Mouse (Mus musculus): Measurements from ENCODE around the gene Spsb3. TPM values are rescaled to one million over a fixed set of nuclear protein-coding genes. Genes with fewer than 3 reads are reported as not detected.

The Spsb3 gene
- polyA plus RNA-seq, 1 experiment from 2014 or later, result 35.0 TPM

DNA sequence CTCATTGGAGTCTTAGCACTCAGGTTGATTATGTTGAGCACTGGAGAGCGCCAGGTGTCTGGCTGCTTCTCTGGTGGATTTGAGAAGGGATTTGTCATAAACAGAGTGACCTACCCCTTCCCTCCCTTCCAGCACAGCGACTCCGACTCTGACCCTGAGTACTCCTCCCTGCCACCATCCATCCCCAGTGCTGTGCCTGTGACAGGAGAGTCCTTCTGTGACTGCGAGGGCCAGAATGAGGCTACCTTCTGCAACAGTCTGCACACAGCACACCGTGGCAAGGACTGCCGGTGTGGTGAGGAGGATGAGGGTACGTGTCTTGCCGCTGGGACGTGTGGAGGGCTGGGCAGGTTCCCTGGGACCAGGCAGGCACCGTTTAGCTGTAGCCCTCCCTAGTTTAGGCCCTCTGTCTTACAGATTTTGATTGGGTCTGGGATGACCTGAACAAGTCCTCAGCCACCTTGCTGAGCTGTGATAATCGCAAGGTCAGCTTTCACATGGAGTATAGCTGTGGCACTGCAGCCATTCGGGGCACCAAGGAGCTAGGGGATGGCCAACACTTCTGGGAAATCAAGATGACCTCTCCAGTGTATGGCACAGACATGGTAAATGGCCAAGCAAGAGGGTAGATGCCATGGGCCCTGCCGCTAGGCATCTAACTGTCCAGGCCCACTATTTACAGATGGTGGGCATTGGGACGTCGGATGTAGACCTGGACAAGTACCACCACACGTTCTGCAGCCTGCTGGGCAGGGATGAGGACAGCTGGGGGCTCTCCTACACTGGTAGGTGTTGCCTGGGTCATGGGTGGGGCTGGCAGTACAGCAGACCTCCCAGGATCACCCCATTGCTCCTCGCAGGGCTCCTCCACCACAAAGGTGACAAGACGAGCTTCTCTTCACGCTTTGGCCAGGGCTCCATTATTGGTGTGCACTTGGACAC lies 4.0 kb downstream of the Spsb3 start:
- Histone ChIP-seq H3K4me3 (ENCODE audit: low read depth, low read length) (no peak overlapping the region; the same call in 1 of the 2 replicates), H3K9ac (ENCODE audit: low read depth, low read length) (no peak overlapping the region; the same call in 1 of the 2 replicates), H3K9me3 (ENCODE audit: control insufficient read depth, low read length) (no peaks in the 10 kb centered on the region), H3K4me1 (replicated peaks; ENCODE audit: control insufficient read depth, insufficient read depth, low read length) (peaks cover 20% of the 10 kb centered on the region), H3K27ac (ENCODE audit: low read depth, low read length) (no peak overlapping the region; the same call in 1 of the 2 replicates), H3K27me3 (replicated peaks; ENCODE audit: control insufficient read depth, insufficient read depth, low read length) (no peaks in the 10 kb centered on the region), H3K36me3 (ENCODE audit: control insufficient read depth, insufficient read depth, low read length) (peaks cover 32% of the 10 kb centered on the region), H3K4me2 (no peak overlapping the region)
- DNase-seq (ENCODE audit: low spot score) (no peak), ATAC-seq (replicated peaks; ENCODE audit: low FRiP score) (no peak)
- 84% methylated on average over 19 of the region's 19 CpGs for WGBS

DNA sequence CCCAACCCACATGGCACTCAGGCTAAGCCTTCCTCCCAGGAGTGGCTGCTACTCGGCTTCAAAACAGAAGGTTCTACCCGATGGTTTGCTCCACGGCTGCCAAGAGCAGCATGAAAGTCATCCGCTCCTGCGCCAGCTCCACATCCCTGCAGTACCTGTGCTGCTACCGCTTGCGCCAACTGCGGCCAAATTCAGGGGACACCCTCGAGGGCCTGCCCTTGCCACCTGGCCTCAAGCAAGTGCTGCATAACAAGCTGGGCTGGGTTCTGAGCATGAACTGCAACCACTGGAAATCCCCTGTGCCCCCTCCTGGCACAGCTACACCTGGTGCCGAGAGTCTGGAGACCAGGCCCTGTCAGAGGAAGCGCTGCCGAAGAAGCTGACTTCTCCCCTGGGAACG lies 4.9 kb downstream of the Spsb3 start:
- Histone ChIP-seq H3K4me2 (no peak overlapping the region), H3K27me3 (replicated peaks; ENCODE audit: control insufficient read depth, insufficient read depth, low read length) (no peaks in the 10 kb centered on the region), H3K36me3 (ENCODE audit: control insufficient read depth, insufficient read depth, low read length) (peaks cover 32% of the 10 kb centered on the region), H3K27ac (ENCODE audit: low read depth, low read length) (no peak overlapping the region), H3K9me3 (ENCODE audit: control insufficient read depth, low read length) (no peaks in the 10 kb centered on the region), H3K4me1 (replicated peaks; ENCODE audit: control insufficient read depth, insufficient read depth, low read length) (peaks cover 23% of the 10 kb centered on the region), H3K4me3 (ENCODE audit: low read depth, low read length) (no peak overlapping the region), H3K9ac (ENCODE audit: low read depth, low read length) (no peak overlapping the region)
- ATAC-seq (replicated peaks; ENCODE audit: low FRiP score), result no peak
- DNase-seq (ENCODE audit: low spot score), result no peak
- 84% methylated on average over 13 of the region's 13 CpGs for WGBS

DNA sequence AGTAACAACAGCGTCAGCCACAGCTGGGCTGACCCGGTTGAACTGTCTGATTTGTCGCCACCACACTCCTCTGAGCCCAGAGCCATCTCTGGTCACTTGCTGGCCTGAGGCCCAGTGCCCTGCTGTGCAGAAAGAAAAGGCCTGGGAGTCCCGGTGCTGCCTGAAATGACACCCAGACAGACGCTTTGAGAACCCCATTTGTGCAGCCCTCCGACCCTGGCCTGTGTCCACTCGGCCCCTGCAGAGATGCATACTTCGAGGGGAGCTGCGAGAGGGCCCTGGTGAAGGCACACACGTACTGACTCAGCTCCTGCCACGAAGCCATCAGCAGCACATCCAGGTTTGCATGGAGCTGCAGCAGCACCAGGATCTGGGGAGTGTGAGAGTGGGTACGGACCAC lies 6.3 kb downstream of the Spsb3 start:
- no peak overlapping the region for H3K27ac ChIP-seq (ENCODE audit: low read depth, low read length)
- peaks cover 42% of the 10 kb centered on the region for H3K36me3 ChIP-seq (ENCODE audit: control insufficient read depth, insufficient read depth, low read length)
- no peak for DNase-seq (ENCODE audit: low spot score)
- H3K27me3 ChIP-seq (replicated peaks; ENCODE audit: control insufficient read depth, insufficient read depth, low read length), result no peaks in the 10 kb centered on the region
- peaks cover 28% of the 10 kb centered on the region for H3K4me1 ChIP-seq (replicated peaks; ENCODE audit: control insufficient read depth, insufficient read depth, low read length)
- no peaks in the 10 kb centered on the region for H3K9me3 ChIP-seq (ENCODE audit: control insufficient read depth, low read length)
- no peak for ATAC-seq (replicated peaks; ENCODE audit: low FRiP score)
- H3K4me2 ChIP-seq, result no peak overlapping the region
- no peak overlapping the region for H3K4me3 ChIP-seq (ENCODE audit: low read depth, low read length)
- no peak overlapping the region for H3K9ac ChIP-seq (ENCODE audit: low read depth, low read length)
- 88% methylated on average over 12 of the region's 12 CpGs for WGBS

DNA sequence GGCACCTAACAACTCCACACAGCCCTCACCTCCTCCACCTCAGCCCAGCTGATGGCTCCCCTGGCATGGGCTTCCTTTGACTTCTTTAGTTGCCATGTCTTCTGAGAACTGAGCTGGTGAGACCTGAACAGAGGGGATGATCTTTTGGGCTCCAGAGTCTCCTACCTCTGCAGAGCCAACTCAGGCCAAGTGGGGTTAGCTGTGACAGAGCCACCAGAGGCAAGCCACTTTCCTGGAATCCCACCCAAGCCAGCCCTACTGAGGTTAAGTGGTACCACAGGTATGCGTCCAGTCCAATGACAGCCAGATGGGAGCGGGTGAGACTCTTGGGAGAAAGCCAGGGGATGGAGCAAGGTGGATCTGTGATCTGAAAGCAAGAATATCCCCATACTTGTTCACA lies 6.8 kb downstream of the Spsb3 start:
- WGBS, result 88% methylated on average over 2 of the region's 2 CpGs
- Histone ChIP-seq H3K27me3 (replicated peaks; ENCODE audit: control insufficient read depth, insufficient read depth, low read length) (no peaks in the 10 kb centered on the region), H3K4me2 (peak overlapping the region; percentile 99; the same call in 1 of the 2 replicates), H3K9ac (ENCODE audit: low read depth, low read length) (peak overlapping the region; percentile 12; the same call in 1 of the 2 replicates), H3K36me3 (ENCODE audit: control insufficient read depth, insufficient read depth, low read length) (peaks cover 44% of the 10 kb centered on the region), H3K4me3 (ENCODE audit: low read depth, low read length) (peak overlapping the region; percentile 91), H3K27ac (ENCODE audit: low read depth, low read length) (no peak overlapping the region), H3K4me1 (replicated peaks; ENCODE audit: control insufficient read depth, insufficient read depth, low read length) (peaks cover 28% of the 10 kb centered on the region), H3K9me3 (ENCODE audit: control insufficient read depth, low read length) (no peaks in the 10 kb centered on the region)
- ATAC-seq (replicated peaks; ENCODE audit: low FRiP score) (no peak), DNase-seq (ENCODE audit: low spot score) (no peak)

DNA sequence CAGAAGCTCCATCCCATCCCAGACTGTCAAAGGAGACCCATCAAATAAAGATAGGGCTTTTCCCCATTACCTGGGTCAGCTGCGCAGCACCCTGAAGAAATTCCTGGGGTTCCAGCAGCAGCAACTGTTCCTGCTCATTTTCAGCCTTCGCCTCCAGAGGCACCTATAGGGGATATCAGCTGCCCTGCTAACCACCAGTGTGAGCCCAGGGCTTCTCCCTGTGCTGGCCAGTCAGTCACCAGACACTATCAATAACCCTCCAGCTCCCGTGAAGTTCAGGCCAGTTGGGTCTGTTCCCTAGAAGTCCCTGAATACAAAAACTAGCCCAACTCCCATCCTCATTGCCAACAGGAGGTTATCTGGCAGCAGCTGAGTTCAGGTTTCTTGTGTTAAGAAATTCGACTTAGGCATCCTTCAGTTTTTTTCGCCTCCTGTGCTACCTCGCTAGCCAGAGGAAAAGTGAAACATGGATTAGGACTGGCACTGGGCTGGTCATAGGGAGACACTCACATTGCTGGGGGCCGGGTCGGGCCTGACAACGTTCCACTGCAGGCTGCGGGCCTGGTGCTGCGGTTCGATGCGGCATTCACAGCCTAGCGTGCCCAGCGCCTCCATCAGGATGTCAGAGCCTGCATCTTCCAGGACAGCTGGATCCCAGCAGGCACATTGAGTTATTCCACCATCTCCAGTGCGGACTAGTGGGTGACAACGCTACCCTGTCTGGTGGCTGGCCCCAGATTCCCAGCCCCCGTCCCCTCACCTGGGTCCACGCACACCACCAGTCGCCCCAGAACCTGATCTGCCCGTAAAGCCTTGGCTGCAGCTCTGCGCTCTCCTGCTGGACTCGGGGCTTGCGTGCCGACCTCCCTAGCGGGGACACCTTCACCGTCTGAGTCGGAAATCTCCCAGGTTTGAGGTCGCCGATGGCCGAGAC lies 7.9 kb downstream of the Spsb3 start:
- ATAC-seq (replicated peaks; ENCODE audit: low FRiP score), result peak; percentile 24
- WGBS, result 9% methylated on average over 31 of the region's 31 CpGs
- peak overlapping the region; percentile 87; the same call in 1 of the 2 replicates for H3K27ac ChIP-seq (ENCODE audit: low read depth, low read length)
- DNase-seq (ENCODE audit: low spot score), result no peak
- no peaks in the 10 kb centered on the region for H3K27me3 ChIP-seq (replicated peaks; ENCODE audit: control insufficient read depth, insufficient read depth, low read length)
- H3K4me3 ChIP-seq (ENCODE audit: low read depth, low read length), result peak overlapping the region; percentile 91
- peaks cover 52% of the 10 kb centered on the region for H3K36me3 ChIP-seq (ENCODE audit: control insufficient read depth, insufficient read depth, low read length)
- H3K9ac ChIP-seq (ENCODE audit: low read depth, low read length), result peak overlapping the region; percentile 97
- H3K9me3 ChIP-seq (ENCODE audit: control insufficient read depth, low read length), result no peaks in the 10 kb centered on the region
- H3K4me2 ChIP-seq, result peak overlapping the region; percentile 99
- peaks cover 28% of the 10 kb centered on the region for H3K4me1 ChIP-seq (replicated peaks; ENCODE audit: control insufficient read depth, insufficient read depth, low read length)

DNA sequence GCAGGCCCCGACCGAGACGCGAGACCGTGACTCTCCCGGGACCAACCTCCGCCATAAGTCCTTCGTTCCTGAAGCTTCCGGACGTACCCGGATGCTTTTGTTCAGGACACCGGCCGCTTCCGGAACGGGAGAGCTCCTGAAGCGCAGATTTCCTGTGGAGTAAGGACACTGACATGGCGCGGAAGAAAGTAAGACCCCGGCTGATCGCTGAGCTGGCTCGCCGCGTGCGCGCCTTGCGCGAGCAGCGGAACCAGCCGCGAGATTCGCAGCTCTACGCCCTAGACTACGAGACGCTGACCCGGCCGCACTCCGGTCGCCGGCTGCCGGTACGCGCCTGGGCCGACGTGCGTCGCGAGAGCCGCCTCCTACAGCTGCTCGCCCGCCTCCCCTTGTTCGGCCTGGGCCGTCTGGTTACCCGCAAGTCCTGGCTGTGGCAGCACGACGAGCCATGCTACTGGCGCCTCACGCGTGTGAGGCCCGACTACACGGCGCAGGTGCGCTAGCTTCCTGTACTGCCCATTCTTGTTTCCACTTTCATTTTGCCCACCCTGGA lies 8.6 kb downstream of the Spsb3 start, which contains the start of the genes Eme2 and Mrps34:
Gene Eme2 (minus strand): TSS at position 93 of the 553 bp plus-strand sequence.
Gene Mrps34 (plus strand): TSS at position 122 of the 553 bp plus-strand sequence.
- under 1% methylated on average over 62 of the region's 62 CpGs for WGBS
- Histone ChIP-seq H3K9me3 (ENCODE audit: control insufficient read depth, low read length) (no peaks in the 10 kb centered on the region), H3K27ac (ENCODE audit: low read depth, low read length) (peak within 1 kb of the TSS; percentile 87), H3K4me1 (replicated peaks; ENCODE audit: control insufficient read depth, insufficient read depth, low read length) (peaks cover 28% of the 10 kb centered on the region), H3K9ac (ENCODE audit: low read depth, low read length) (peak within 1 kb of the TSS; percentile 97), H3K36me3 (ENCODE audit: control insufficient read depth, insufficient read depth, low read length) (peaks cover 58% of the 10 kb centered on the region), H3K4me2 (peak within 1 kb of the TSS; percentile 99), H3K4me3 (ENCODE audit: low read depth, low read length) (peak within 1 kb of the TSS; percentile 91), H3K27me3 (replicated peaks; ENCODE audit: control insufficient read depth, insufficient read depth, low read length) (no peaks in the 10 kb centered on the region)
- peak; percentile 89 for DNase-seq (ENCODE audit: low spot score)
- peak; percentile 65 for ATAC-seq (replicated peaks; ENCODE audit: low FRiP score)

DNA sequence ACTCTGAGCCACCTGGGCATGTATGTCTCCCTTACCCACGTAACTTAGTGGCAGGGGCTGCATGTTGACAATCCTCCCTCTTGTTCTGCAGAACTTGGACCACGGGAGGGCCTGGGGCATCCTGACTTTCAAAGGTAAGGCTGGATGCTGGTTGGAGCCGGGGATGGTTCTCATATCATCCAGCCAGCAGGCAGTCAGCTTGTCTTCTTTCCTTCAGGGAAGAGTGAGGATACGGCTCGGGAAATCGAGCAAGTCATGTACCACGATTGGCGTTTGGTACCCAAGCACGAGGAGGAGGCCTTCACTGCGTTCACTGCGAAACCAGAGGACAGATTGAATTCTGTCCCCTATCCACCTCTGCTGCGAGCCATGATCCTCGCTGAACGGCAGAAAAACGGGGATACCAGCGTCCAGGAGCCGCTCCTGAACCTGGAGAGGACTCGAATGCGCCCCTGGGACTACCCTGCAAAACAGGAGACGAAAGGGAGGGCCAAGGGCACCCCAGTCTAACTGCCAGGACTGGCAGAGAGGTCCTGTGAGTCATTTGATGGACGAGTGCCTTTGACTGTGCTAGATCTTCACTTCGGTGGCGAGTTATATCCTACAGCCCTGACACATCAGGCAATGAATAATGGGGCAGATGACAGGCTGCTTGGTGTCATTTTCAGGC lies 9.3 kb downstream of the Spsb3 start:
- H3K9me3 ChIP-seq (ENCODE audit: control insufficient read depth, low read length), result no peaks in the 10 kb centered on the region
- ATAC-seq (replicated peaks; ENCODE audit: low FRiP score) (no peak), DNase-seq (ENCODE audit: low spot score) (no peak)
- H3K4me3 ChIP-seq (ENCODE audit: low read depth, low read length), result peak overlapping the region; percentile 91
- peak overlapping the region; percentile 87 for H3K27ac ChIP-seq (ENCODE audit: low read depth, low read length)
- WGBS, result 9% methylated on average over 23 of the region's 23 CpGs
- H3K9ac ChIP-seq (ENCODE audit: low read depth, low read length), result peak overlapping the region; percentile 97
- H3K27me3 ChIP-seq (replicated peaks; ENCODE audit: control insufficient read depth, insufficient read depth, low read length), result no peaks in the 10 kb centered on the region
- H3K4me2 ChIP-seq, result peak overlapping the region; percentile 99
- H3K36me3 ChIP-seq (ENCODE audit: control insufficient read depth, insufficient read depth, low read length), result peaks cover 58% of the 10 kb centered on the region
- peaks cover 28% of the 10 kb centered on the region for H3K4me1 ChIP-seq (replicated peaks; ENCODE audit: control insufficient read depth, insufficient read depth, low read length)
